Mouse (Mus musculus) small intestine, adult 2 months (tissue): ENCODE data around the gene Gm49318.

Experiments used
- CTCF ChIP-seq: fragments of 200-500 bp; IDR thresholded peaks from 2 replicates; pipeline ENCODE4 v1.5.1; 2012; ENCODE audit warnings: low read depth, mild to moderate bottlenecking, control low read depth, inconsistent platforms, low read length, moderate library complexity, mixed read lengths; ENCODE audit not compliant: insufficient replicate concordance, insufficient read length; ENCODE audit errors: extremely low read depth
- POLR2A ChIP-seq: fragments of 200-500 bp; IDR thresholded peaks from 2 replicates; pipeline ENCODE4 v1.6.1; 2012; ENCODE audit warnings: low read depth, mild to moderate bottlenecking, control low read depth, inconsistent platforms, low read length, moderate library complexity

GRCm38 (mm10) chr9:22119543-22119942 lies 48.5 kb upstream of the Gm49318 start:
- TF ChIP-seq CTCF = no peak
- no peak for TF ChIP-seq POLR2A
